Mouse (Mus musculus) frontal cortex, adult (tissue): ENCODE measurements around the gene Edc3.
A peak's percentile ranks its signal among the peaks of the same experiment; 100 is the strongest.
"Not testable (repeated sequence)": the region's sequence is repeated elsewhere in the genome, so short reads cannot be mapped to it uniquely, and the experiment has no call there.

Source experiments
- ATAC-seq: cut with Nextera tagmentation; 2 replicates; pipeline ENCODE4 v1.9.2; 2017; ENCODE audit warnings: mild to moderate bottlenecking, moderate library complexity, mixed read lengths; ENCODE audit not compliant: low TSS enrichment

The Edc3 gene

GRCm38 (mm10) chr9:57698466-57699150 is 9.7 kb upstream of the Edc3 start:
- ATAC-seq = peak; percentile 66

- ATAC-seq = no peak
These were observed 1.8 kb upstream of the Edc3 start for GRCm38 (mm10) chr9:57706496-57706895.

GRCm38 (mm10) chr9:57708720-57709274 is 457 bp downstream of the Edc3 start:
- peak; percentile 65 for ATAC-seq

- not testable (repeated sequence) for ATAC-seq
These were observed 1.9 kb downstream of the Edc3 start for GRCm38 (mm10) chr9:57710214-57710613.

- ATAC-seq = no peak
These were observed 3.9 kb downstream of the Edc3 start for GRCm38 (mm10) chr9:57712194-57712593.

GRCm38 (mm10) chr9:57718408-57718807 is 10.1 kb downstream of the Edc3 start:
- ATAC-seq = no peak

- no peak for ATAC-seq
These were observed 12.4 kb downstream of the Edc3 start for GRCm38 (mm10) chr9:57720736-57721135.

GRCm38 (mm10) chr9:57722371-57722770 is 14.0 kb downstream of the Edc3 start:
- ATAC-seq = no peak

GRCm38 (mm10) chr9:57723315-57723715 is 15.0 kb downstream of the Edc3 start:
- ATAC-seq = peak; percentile 59; the same call in 1 of the 2 replicates

- ATAC-seq = no peak
These were observed 15.5 kb downstream of the Edc3 start for GRCm38 (mm10) chr9:57723796-57724195.

- ATAC-seq = no peak
These were observed 16.4 kb downstream of the Edc3 start for GRCm38 (mm10) chr9:57724701-57725100.

- peak; percentile 31; the same call in 1 of the 2 replicates for ATAC-seq
These were observed 20.0 kb downstream of the Edc3 start for GRCm38 (mm10) chr9:57728312-57728711.

- no peak for ATAC-seq
These were observed 25.3 kb downstream of the Edc3 start for GRCm38 (mm10) chr9:57733606-57734005.

- ATAC-seq = no peak
These were observed 31.5 kb downstream of the Edc3 start for GRCm38 (mm10) chr9:57739863-57740262.

- ATAC-seq = 0 out of 2 replicates have a peak, but pooled peaks have one; percentile 42
These were observed 36.2 kb downstream of the Edc3 start for GRCm38 (mm10) chr9:57744462-57745091.

- ATAC-seq = no peak
These were observed 38.7 kb downstream of the Edc3 start for GRCm38 (mm10) chr9:57747067-57747466.

GRCm38 (mm10) chr9:57748137-57748536 is 39.8 kb downstream of the Edc3 start:
- ATAC-seq = no peak

- no peak for ATAC-seq
These were observed 40.5 kb downstream of the Edc3 start for GRCm38 (mm10) chr9:57748831-57749230.

- ATAC-seq = no peak
These were observed 42.6 kb downstream of the Edc3 start for GRCm38 (mm10) chr9:57750901-57751300.

GRCm38 (mm10) chr9:57757578-57757977 is 49.2 kb downstream of the Edc3 start:
- no peak for ATAC-seq

GRCm38 (mm10) chr9:57758528-57758927 is 50.2 kb downstream of the Edc3 start:
- ATAC-seq = peak; percentile 21

GRCm38 (mm10) chr9:57759289-57759688 is 50.9 kb downstream of the Edc3 start:
- no peak for ATAC-seq
